Mouse (Mus musculus) naive thymus-derived CD4-positive, alpha-beta T cell, adult 2 months (primary cell): ENCODE results near the gene Ush2a.

Experiments
- DNase-seq: peaks from one replicate; pipeline ENCODE4 v3.0.0-alpha.2; 2011; ENCODE audit warnings: low read depth

The Ush2a gene

GRCm38 (mm10) chr1:188543364-188543763, 281.5 kb downstream of the Ush2a start:
- DNase-seq = no peak

DNA sequence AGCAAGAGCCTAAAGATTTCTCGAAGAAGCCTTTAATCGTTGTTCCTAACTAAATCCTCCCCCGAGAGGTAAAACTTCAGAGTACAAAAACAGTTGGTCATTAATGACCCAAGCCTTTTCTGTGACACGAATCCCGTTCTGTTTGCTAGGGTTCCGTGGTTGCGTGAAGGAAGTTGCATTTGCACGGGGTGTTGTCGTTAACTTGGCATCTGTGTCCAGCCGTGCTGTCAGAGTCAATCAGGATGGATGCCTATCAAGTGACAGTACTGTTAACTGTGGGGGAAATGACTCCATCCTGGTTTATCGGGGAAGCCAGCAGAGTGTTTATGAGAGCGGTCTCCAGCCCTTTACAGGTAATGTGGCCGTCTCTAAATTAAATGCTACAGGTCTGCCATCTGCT, 287.9 kb downstream of the Ush2a start:
- DNase-seq = no peak

DNA sequence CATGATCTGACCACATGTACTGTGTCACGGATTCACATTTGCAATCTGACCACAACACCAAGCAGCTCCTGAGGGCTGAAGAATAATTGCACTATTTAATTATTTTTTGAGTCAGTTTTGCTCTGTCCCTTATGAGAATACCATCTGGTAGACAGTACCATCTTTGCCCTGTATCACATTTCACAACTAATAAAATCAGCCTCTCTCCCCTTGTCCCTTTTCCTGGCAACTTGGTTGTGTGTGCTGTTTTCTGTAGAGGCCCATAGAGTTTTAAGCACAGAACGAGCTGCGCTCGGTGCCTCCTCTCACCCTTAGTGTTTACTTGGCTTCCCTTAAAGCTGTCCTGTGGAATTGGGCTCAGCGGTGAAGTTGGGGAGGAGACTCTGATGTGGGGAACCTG, 290.0 kb downstream of the Ush2a start:
- no peak for DNase-seq

DNA sequence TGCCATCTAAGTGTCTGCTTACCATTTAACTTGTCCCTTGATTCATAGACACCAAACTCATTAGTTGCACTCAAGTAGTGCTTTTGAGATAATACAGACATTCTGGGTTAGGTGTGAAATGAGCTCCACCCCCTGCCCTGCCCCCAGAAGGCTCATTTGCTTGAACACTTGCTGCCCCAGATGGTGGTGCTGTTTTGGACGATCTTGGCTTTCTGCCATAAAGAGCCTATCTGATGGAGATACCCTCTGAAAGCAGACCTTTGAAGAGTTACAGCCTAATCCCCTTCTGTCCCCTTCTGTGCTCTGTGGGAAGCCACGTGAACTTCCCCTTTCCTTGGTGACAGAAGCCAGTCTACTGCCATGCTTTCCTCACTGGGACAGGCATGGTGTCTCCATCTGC, 297.1 kb downstream of the Ush2a start:
- DNase-seq = no peak

DNA sequence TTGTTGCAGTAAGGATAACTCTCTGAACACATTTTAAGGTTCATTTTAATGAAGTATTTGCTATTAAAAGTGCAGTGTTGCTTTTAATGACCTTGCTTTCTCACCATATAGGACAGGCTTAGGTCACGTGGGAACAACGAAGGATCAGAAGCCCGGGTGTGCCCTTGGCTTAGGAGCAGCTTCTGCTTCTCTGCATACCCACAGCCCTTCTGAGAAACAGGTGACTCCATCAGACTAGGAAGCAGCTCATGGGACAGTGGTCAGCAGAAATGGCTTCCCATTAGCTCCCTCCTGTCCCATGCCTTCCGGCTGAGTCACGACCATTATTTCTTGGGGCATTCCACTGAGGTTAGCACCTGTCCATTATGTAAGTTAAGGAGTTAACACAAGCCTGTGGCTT, 304.4 kb downstream of the Ush2a start:
- DNase-seq = no peak

GRCm38 (mm10) chr1:188567486-188567885, 305.7 kb downstream of the Ush2a start:
- no peak for DNase-seq

GRCm38 (mm10) chr1:188568295-188568961, 306.6 kb downstream of the Ush2a start:
- no peak for DNase-seq

- DNase-seq = no peak
Observed at GRCm38 (mm10) chr1:188576246-188576747, 314.5 kb downstream of the Ush2a start.

GRCm38 (mm10) chr1:188577376-188577775, 315.6 kb downstream of the Ush2a start:
- no peak for DNase-seq

- DNase-seq = no peak
Observed at GRCm38 (mm10) chr1:188581136-188581535, 319.3 kb downstream of the Ush2a start.

GRCm38 (mm10) chr1:188595251-188595650, 333.4 kb downstream of the Ush2a start:
- DNase-seq = no peak

- no peak for DNase-seq
Observed at GRCm38 (mm10) chr1:188598052-188598451, 336.2 kb downstream of the Ush2a start.

GRCm38 (mm10) chr1:188599134-188599533, 337.3 kb downstream of the Ush2a start:
- no peak for DNase-seq

GRCm38 (mm10) chr1:188606450-188606849, 344.6 kb downstream of the Ush2a start:
- no peak for DNase-seq

- no peak for DNase-seq
Observed at GRCm38 (mm10) chr1:188616547-188616946, 354.7 kb downstream of the Ush2a start.

GRCm38 (mm10) chr1:188633736-188634135, 371.9 kb downstream of the Ush2a start:
- no peak for DNase-seq

GRCm38 (mm10) chr1:188639666-188640065, 377.8 kb downstream of the Ush2a start:
- no peak for DNase-seq

GRCm38 (mm10) chr1:188643156-188643555, 381.3 kb downstream of the Ush2a start:
- DNase-seq = no peak

- DNase-seq = no peak
Observed at GRCm38 (mm10) chr1:188653001-188653400, 391.2 kb downstream of the Ush2a start.

- DNase-seq = no peak
Observed at GRCm38 (mm10) chr1:188656121-188656520, 394.3 kb downstream of the Ush2a start.

DNA sequence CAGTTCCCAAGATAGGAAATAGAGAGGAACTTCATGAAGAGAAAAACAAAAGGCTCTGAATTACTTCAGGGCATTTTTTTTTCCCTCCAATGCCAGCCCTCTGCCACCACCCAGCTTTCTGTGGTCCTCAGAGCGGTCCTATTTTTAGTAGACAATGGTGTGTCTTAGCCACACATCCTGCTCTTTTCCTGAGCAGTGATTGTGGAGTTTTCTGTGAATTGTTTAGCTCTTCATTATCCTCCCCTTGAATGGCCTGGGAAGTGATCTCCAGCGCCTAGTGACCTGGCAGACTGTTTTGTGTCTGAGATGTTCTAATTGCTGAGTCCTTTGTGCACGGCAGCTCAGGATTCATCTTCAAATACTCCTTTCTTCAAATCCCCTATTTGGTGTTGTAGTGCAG, 397.3 kb downstream of the Ush2a start:
- no peak for DNase-seq

- DNase-seq = no peak
Observed at GRCm38 (mm10) chr1:188660339-188660738, 398.5 kb downstream of the Ush2a start.

GRCm38 (mm10) chr1:188660882-188661281, 399.1 kb downstream of the Ush2a start:
- DNase-seq = no peak

- no peak for DNase-seq
Observed at GRCm38 (mm10) chr1:188667460-188667859, 405.6 kb downstream of the Ush2a start.
